8 mouse cellular contexts compared by ENCODE assay signal in the genomic region with DNA sequence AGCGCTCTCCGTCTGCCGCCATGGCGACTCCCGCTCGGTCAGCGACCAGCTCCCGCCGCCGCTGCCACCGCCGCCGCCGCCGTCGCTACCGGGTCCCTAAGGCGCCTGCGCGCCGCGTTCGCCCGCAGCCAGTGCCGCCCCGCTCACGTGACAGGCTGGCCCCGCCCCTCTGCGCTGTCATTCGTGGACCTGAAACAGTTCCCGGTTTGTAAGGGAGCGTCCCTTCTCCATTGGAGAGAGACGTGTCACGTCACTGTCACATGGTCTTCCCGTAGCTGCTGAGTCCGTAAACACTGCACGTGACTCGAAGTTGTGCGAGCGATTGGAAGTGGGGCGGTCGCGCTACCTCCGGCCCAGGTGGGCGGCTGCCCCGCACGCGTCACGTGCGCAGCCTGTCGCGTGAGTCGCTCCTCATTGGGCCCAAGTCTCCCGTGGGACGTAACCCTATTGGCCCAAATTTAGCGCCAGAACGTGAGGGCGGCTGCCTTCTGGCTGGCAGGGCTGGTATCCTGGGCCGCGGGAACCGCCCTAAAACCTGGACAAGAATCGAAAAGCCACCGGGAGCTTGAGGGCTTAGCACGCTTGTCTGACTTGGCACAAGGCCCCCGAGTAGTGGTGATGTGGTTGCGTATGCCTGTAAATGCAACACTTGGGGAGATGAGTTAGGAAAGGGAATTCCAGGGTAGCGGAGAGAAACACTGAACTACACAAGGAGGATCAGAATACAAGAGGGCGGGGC. TPM values are rescaled to one million over a fixed set of nuclear protein-coding genes. Genes with fewer than 3 reads are reported as not detected.
A peak's percentile ranks its signal among the peaks of the same experiment; 100 is the strongest.
DNase-seq lines count a peak whose midpoint lies in the region; ATAC-seq lines count a peak whose summit lies in the region.

Gene Pip4p1, minus strand, starts transcription at position 103 of the 739 bp plus-strand sequence.
Gene Pnp, plus strand, starts transcription at position 329 of the 739 bp plus-strand sequence.

- DNase-seq in WW6 (ENCODE audit: low read depth, low spot score) = peak; percentile 98
- DNase-seq in cerebellum, postnatal 4 days (ENCODE audit: low spot score in 2 of 2) = peak; percentile 97 to 98
- DNase-seq in gastrocnemius, adult 18-20 months (ENCODE audit: low spot score) = peak; percentile 99
- peak; percentile 98 to 99 for DNase-seq in left cerebral cortex, adult 18-20 months (ENCODE audit: low spot score in 2 of 2)
- DNase-seq in right cerebral cortex, adult 18-20 months = peak; percentile 99
- peak; percentile 98 for DNase-seq in urinary bladder, postnatal 10 days (ENCODE audit: low spot score)

- ATAC-seq in hindbrain, embryonic 16.5 days = peak; percentile 99

- H3K4me1 ChIP-seq in hindbrain, embryonic 16.5 days (ENCODE audit: control insufficient read depth, insufficient read depth, low read depth, low read length) = peaks cover 20% of the 10 kb centered on the region

- peak within 1 kb of the TSS; percentile 98 for H3K9ac ChIP-seq in hindbrain, embryonic 16.5 days (ENCODE audit: low read depth, low read length)

- H3K4me2 ChIP-seq in hindbrain, embryonic 16.5 days (ENCODE audit: low read length) = peak within 1 kb of the TSS; percentile 88

- H3K4me3 ChIP-seq in hindbrain, embryonic 16.5 days (ENCODE audit: low read length) = peak within 1 kb of the TSS; percentile 90
- peak within 1 kb of the TSS; percentile 88 for H3K4me3 ChIP-seq in macrophage (ENCODE audit: inconsistent target)

- H3K36me3 ChIP-seq in hindbrain, embryonic 16.5 days (ENCODE audit: control insufficient read depth, insufficient read depth, low read length) = peaks cover 22% of the 10 kb centered on the region
- peaks cover 33% of the 10 kb centered on the region for H3K36me3 ChIP-seq in macrophage (ENCODE audit: inconsistent target)

- H3K27ac ChIP-seq in hindbrain, embryonic 16.5 days (ENCODE audit: low read depth, low read length) = peak within 1 kb of the TSS; percentile 91
- peak within 1 kb of the TSS; percentile 90 for H3K27ac ChIP-seq in macrophage

- H3K27me3 ChIP-seq in hindbrain, embryonic 16.5 days (replicated peaks; ENCODE audit: control insufficient read depth, insufficient read depth, low read length) = no peaks in the 10 kb centered on the region

- H3K9me3 ChIP-seq in hindbrain, embryonic 16.5 days (ENCODE audit: control insufficient read depth, low read length) = no peaks in the 10 kb centered on the region

- WGBS in hindbrain, embryonic 16.5 days = under 1% methylated on average over 53 of the region's 68 CpGs
- WGBS in macrophage (ENCODE audit: missing documents) = under 1% methylated on average over 67 of the region's 68 CpGs

- peaks cover 58% of the 10 kb centered on the region for H3K79me2 ChIP-seq in macrophage (ENCODE audit: inconsistent target)

RNA-seq across cellular contexts. Expression of gene Pip4p1, which starts in this region (rescaled TPM):
- 10 to 100 TPM; 16.1 to 16.7 TPM for total RNA-seq in gastrocnemius, adult 18-20 months (2021)
- polyA plus RNA-seq in hindbrain, embryonic 16.5 days (2015; fragmentation: Nextera tagmentation; extraction: Ambion mirVana) = 104 and 113 TPM in 2 replicates
- total RNA-seq in left cerebral cortex, adult 18-20 months (2021) = 100 to 1,000 TPM in 1 of 2 experiments, 10 to 100 TPM in 1; 92.3 to 102 TPM
- 100 to 1,000 TPM in 24 of 26 experiments, 10 to 100 TPM in 2; 81.0 to 269 (median 166) TPM for total RNA-seq in macrophage (2018; cell fraction: chromatin; rRNA removed)
- total RNA-seq in macrophage (2018; cell fraction: cytosol; rRNA removed) = 100 to 1,000 TPM in 17 of 26 experiments, 10 to 100 TPM in 9; 54.4 to 124 (median 104) TPM
- 100 to 1,000 TPM; 107 to 285 (median 147) TPM for total RNA-seq in macrophage (2018; cell fraction: nucleus; rRNA removed)
- polyA plus RNA-seq in macrophage (2018) = 52.7 to 128 TPM (median 76.1 TPM) in 3 replicates

RNA-seq across cellular contexts. Expression of gene Pnp, which starts in this region (rescaled TPM):
- total RNA-seq in gastrocnemius, adult 18-20 months (2021) = 1 to 10 TPM; 3.3 to 4.5 TPM
- 23.4 and 24.0 TPM in 2 replicates for polyA plus RNA-seq in hindbrain, embryonic 16.5 days (2015; fragmentation: Nextera tagmentation; extraction: Ambion mirVana)
- 10 to 100 TPM; 13.7 to 16.4 TPM for total RNA-seq in left cerebral cortex, adult 18-20 months (2021)
- 100 to 1,000 TPM in 20 of 26 experiments, 10 to 100 TPM in 6; 59.3 to 486 (median 206) TPM for total RNA-seq in macrophage (2018; cell fraction: chromatin; rRNA removed)
- 1,000 to 10,000 TPM in 1 of 26 experiments, 100 to 1,000 TPM in 25; 145 to 1,031 (median 495) TPM for total RNA-seq in macrophage (2018; cell fraction: cytosol; rRNA removed)
- 100 to 1,000 TPM; 115 to 714 (median 460) TPM for total RNA-seq in macrophage (2018; cell fraction: nucleus; rRNA removed)
- 39.2 to 329 TPM (median 249 TPM) in 3 replicates for polyA plus RNA-seq in macrophage (2018)

Comparison
In these comparisons a context has a peak if more than half of its experiments do, and no peak if none do; other contexts are left out.
1. Peak in every context shown above with its lines: DNase-seq, ATAC-seq, H3K4me3 ChIP-seq and H3K27ac ChIP-seq.
2. RNA of gene Pip4p1 (total RNA-seq): 92.3 to 102 TPM in left cerebral cortex, adult 18-20 months; 16.1 to 16.7 TPM in gastrocnemius, adult 18-20 months; every median in the first group is over 4 times any median in the second.